Mouse (Mus musculus) retina, postnatal 7 days (tissue): Measurements from ENCODE around the gene Lrrd1.
"Not testable (repeated sequence)": the region's sequence is repeated elsewhere in the genome, so short reads cannot be mapped to it uniquely, and the experiment has no call there.

ENCODE experiments used
- DNase-seq: peaks from one replicate; pipeline ENCODE4 v3.0.0-alpha.2; 2012; ENCODE audit warnings: low read depth, low spot score

Lrrd1 gene

DNA sequence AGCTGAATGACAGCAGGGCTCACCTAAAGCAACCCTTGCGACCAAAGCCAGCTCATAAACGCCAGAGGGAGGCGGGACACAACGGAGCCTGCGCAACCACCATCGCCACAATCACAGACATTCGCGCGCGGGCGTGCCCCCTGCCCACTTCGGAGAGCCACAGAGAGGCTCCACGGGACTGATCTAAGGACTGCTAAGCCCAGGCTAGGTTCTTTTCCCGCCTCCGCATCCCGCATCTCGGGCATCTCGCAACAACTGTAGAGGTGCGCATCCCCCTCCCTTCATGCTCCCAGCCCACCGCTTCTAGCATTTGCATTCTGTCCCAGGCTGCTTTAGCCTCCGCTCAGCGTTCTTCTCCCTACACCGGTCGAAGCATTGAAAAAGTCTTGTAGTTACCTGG lies at the start of gene Lrrd1:
Gene Lrrd1 (plus strand): TSS at position 148 of the 400 bp plus-strand sequence.
- no peak for DNase-seq

DNA sequence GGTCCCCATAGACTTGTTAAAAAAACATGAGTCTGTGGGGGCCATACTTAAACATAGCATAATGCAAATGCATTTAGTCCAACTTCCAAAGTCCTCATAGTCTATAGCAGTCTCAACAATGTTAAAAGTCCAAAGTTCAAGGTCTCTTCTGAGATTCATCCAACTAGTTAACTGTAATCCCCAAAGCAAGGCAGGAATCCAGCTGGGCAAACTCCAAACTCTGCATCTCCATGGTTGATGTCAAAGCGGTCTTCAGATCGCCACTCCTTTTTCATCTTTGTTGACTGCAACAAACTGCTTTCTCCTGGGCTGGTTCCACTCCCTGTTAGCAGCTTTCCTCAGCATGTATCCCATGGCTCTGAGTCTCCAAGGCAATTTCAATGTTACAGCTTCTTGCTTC lies 47.9 kb upstream of the Lrrd1 start:
- not testable (repeated sequence) for DNase-seq

DNA sequence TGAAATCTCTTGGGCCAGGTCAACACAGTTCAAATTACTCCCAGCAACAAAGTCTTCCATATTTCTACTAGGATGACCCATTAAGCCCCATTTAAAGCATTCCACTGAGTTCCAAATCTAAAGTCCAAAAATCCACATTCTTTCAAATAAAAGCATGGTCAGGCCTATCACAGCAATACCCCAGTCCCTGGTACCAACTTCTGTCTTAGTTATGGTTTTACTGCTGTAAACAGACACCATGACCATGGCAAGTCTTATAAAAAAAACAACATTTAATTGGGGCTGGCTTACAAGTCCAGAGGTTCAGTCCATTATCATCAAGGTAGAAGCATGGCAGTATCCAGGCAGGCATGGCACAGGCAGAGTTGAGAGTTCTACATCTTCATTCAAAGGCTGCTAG lies 46.3 kb upstream of the Lrrd1 start:
- DNase-seq: not testable (repeated sequence)

DNA sequence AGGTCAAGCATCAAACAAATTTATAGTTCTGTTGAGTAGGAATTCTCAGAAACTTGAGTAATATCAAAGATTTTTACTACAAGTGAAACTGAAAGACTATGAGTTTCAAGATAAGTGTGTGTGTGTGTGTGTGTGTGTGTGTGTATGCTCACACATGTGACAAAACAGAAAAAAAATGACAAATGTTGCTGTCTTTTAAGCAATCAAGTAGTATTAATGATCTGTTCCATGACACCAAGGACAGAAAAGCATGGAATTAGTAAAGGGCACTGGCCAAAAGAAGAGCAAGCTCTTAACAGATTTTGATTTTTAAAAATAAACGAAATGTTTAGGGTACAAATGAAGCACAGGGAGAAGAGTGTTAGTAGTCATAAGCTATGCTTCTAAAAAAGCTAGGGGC lies 44.9 kb upstream of the Lrrd1 start:
- no peak for DNase-seq

GRCm38 (mm10) chr5:3800881-3801280 lies 44.1 kb upstream of the Lrrd1 start:
- no peak for DNase-seq

DNA sequence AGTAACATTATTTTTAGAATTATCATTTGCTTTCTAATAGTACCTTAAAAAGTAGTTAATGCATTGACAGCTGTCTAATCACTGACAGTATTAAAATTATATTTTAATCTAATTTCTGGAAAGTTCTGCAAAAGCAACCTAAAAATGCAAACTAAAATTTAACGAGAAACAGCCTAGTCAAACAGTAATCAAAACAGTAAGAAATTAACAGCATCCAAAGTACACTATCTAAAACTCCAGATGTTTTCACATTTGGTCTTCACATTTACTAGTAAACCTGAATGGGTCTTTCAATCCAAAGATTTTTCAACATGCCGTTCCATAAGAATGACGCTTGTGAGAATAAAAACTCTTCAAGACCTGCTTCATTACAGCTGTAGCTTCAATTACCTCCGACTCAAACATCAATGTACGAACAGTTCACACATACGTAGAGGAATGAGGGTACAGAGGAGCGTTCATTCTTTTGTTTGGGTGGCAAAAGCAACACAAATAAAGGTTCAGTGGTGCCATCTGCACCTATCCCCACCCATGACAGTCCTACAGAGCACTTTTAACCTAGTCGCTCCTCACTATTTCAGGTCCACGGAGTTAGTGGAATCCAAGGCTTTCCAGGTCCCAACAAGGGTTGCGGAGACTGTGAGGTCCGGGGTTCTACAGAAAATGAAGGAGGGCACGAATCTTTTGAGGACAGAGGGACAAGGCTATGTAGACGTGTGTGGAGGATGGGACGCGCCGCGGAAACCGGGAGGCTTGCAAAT lies 43.1 kb upstream of the Lrrd1 start:
- peak; percentile 3 for DNase-seq

DNA sequence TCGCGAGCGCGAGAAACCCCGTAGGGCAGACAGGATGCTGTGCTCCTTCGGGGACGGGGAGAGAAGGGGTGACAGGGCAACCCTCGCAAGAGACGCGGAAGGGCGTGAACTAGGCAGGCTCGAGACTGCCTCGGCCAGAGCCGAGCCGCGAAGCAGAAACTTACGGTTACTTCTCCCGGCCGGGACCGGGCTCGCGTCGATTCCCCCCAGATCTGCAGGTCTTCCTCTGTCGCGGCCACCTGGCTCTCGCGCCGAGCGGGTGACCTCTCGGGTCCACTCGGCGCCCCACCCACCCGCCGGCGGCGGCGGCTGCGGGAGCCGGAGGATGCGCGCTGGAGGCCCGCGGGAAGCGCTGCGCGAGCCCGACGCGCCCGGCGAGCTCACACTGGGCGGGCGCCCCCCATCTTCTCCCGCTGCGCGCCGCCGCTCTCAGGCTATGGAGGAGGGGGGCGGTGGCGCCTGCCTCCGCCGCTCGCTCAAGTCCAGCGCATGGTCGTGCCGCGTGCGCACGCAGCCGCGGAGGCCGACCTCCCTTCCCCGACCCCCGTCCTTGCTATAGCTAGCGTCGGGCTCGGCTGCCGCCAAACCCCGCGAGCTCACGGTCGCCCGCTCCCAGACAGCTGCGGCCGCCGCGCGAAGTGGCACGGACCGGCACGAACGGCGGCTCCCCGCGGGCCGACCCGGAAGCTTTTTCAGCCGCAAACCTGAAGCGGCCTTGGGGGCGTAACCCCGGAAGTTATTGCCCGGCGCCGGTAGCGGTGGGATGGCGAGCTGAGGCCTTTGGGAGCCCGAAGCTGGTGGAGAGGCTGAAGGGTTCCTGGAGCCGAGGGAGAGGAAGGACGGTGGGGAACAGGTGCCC lies 42.3 kb upstream of the Lrrd1 start, which contains the start of the genes Ankib1 and Krit1:
Gene Ankib1 (minus strand): TSS at position 493 of the 859 bp plus-strand sequence.
Gene Krit1 (plus strand): TSS at position 752 of the 859 bp plus-strand sequence.
- DNase-seq: peak; percentile 82

DNA sequence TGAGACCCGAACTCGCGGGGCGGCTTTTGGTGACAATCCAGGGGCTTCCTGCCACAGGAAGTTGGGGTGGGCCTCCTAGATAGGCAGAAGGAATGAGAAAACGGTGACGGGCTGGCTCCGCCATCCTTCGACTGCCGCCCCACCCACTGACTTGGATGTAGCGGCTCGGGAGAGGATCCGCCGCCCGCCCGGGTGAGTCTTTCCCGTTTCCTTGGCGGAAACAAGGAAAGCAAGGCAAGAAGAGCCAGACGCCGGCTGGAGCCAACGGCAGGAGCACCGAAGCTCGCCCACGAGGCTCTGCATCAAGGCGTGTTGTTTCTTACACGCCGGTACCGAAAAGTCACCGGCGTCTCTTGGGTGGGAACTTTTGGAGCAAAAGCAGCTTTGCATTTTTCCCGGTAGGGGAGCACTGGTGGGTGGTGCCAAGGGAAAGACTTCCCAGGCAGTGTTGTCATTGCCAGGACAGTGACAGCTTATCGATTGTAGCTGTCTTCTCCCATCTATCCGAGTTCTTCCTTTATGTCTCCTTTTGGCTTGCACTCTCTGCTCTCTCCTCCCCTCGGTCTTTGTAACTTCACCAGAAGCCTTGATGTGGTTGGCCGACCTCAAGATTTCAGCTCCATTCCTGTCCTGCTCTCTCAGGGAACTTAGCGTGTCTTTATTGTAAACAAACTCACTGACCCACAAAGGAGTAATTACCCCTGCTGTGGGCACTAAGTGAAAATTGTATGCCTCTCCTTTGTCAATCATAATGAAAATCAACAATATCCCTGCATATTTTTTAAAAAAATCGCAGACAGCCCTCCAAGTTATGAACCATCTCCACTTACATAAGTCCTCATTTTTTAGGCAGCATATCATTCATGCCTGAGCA lies 41.4 kb upstream of the Lrrd1 start:
- DNase-seq: peak; percentile 6

DNA sequence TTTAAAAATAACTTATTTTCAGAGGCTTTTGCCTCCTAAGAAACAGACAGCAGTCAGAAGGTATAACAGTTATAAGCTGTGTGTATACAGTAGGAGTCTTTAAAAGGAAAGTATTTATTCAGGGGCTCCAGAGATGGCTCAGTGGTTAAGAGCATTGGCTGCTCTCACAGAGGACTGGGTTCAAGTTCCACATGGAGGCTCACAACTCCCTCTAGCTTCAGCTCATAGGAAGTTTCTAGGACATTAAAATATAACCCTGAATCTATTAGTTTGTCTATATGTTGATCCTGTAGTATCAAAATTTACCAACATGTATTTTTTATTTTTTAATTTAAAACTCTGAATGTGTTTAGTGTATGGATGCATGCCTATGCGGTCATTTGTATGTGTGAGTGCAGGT lies 36.5 kb upstream of the Lrrd1 start:
- no peak for DNase-seq

DNA sequence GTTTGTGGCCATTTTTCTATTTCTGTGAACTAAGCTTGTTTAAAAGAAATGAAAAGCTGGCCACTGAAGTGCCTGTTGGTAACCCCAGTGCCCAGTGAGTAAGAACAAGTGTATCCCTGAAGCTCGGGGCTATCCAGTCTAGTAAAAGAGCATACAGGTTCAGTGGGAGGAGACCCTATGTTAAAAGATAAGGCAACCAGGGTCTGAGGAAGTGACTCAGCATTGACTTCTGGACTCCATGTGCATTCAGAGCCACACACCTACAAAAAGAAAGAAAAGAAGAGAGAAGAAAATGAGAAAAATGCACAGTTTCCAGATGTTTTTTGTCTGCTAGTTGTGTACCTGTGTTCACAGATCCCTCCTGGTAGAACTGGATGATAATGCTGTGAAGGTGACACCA lies 10.9 kb upstream of the Lrrd1 start:
- DNase-seq: no peak

GRCm38 (mm10) chr5:3870161-3870560 lies 25.2 kb downstream of the Lrrd1 start:
- DNase-seq: no peak

DNA sequence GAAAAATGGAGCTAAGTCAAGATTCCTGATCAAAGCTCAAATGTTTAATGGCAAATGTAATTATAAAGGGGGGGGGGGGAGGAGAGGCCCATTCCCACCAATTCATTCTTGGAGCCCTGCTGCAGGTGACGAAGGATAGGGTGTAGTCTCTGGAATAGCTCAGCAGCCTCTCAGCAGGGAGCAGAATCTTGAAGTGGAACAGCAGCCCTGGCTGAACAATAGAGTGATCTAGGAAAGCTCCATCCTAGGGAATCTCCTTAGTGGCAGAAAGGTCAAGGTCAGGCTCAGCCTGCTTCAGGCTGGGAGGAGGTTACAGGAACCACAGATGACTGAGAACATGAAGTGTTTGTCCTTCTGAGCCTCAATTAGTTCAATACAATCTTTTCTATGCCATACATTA lies 27.4 kb downstream of the Lrrd1 start:
- DNase-seq: no peak

- DNase-seq: no peak
Measured at GRCm38 (mm10) chr5:3873485-3873884, 28.5 kb downstream of the Lrrd1 start.

- DNase-seq: not testable (repeated sequence)
Measured at GRCm38 (mm10) chr5:3886862-3887261, 41.9 kb downstream of the Lrrd1 start.

- no peak for DNase-seq
Measured at GRCm38 (mm10) chr5:3889201-3889600, 44.2 kb downstream of the Lrrd1 start.

DNA sequence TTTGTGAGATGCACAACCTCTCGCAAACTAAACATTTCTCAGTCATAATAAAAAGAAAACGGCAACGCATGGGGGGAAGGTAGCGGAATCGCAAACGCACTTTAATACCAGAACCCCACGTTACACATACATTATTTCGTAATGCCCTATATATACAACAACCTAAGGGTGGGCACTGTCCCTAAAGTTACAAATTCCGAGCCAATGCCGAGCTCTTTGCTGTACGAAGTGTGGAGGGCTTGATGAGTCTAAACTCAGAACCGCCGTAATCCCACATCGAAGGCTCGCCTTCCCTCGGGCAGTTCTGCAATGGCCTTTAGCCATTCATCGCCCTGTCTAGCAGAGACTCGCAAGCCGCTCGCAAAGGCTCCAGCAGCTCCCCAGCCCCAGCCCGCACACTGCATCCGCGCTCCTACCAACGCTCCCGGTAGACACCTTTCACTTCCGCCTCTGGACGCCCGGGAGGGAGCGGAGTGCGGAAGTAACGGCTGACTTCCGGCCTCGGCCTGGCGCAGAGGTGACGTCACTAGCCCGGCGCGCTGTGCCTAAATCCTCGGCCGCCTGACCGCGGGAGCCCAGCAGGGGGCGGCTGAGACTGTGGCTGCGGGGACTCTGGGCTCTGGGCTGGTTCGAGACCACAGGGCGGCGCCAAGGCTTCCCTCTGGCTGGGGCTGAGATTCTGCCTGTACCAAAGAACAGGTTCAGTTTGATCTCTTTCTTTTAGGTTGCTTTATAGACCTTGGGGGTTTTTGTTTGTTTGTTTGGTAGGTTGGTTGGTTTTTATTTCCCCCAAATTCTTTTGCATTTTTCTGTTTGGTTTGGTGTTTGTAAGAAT lies 48.7 kb downstream of the Lrrd1 start, which contains the start of gene Mterf1a:
Gene Mterf1a (minus strand): TSS at position 475 of the 835 bp plus-strand sequence.
- not testable (repeated sequence) for DNase-seq

- DNase-seq: not testable (repeated sequence)
Measured at GRCm38 (mm10) chr5:3894294-3894619, 49.3 kb downstream of the Lrrd1 start.

GRCm38 (mm10) chr5:3905471-3905870 lies 60.5 kb downstream of the Lrrd1 start:
- DNase-seq: no peak
